Mouse (Mus musculus) forebrain, embryonic 16.5 days (tissue): ENCODE measurements around the gene Gm10337. TPM values are rescaled to one million over a fixed set of nuclear protein-coding genes. Genes with fewer than 3 reads are reported as not detected.

Experiments
- ATAC-seq: fragments of 200-750 bp; cut with Nextera tagmentation; 2 replicates; pipeline ENCODE4 v1.8.0; 2017; ENCODE audit warnings: mild to moderate bottlenecking, moderate library complexity
- H3K27ac ChIP-seq: fragments of 300-500 bp; sonication (generic); 2 replicates; pipeline ENCODE4 v1.5.1; 2014; ENCODE audit warnings: low read length, control low read depth
- H3K27me3 ChIP-seq: fragments of 300-500 bp; sonication (generic); replicated peaks from 2 replicates; pipeline ENCODE4 v1.6.1; 2014; ENCODE audit warnings: low read length; ENCODE audit not compliant: control insufficient read depth, insufficient read depth
- H3K36me3 ChIP-seq: fragments of 300-500 bp; sonication (generic); 2 replicates; pipeline ENCODE4 v1.6.1; 2014; ENCODE audit not compliant: control insufficient read depth, insufficient read depth
- H3K4me1 ChIP-seq: fragments of 300-500 bp; sonication (generic); replicated peaks from 2 replicates; pipeline ENCODE4 v1.6.1; 2014; ENCODE audit warnings: low read length; ENCODE audit not compliant: control insufficient read depth, insufficient read depth
- H3K4me2 ChIP-seq: fragments of 300-500 bp; sonication (generic); 2 replicates; pipeline ENCODE4 v1.6.1; 2014; ENCODE audit warnings: mild to moderate bottlenecking, low read length, control low read depth
- H3K4me3 ChIP-seq: fragments of 300-500 bp; sonication (generic); replicated peaks from 2 replicates; pipeline ENCODE4 v1.5.1; 2014; ENCODE audit warnings: mild to moderate bottlenecking, low read length, control low read depth
- H3K9ac ChIP-seq: fragments of 300-500 bp; sonication (generic); replicated peaks from 2 replicates; pipeline ENCODE4 v1.6.1; 2014; ENCODE audit warnings: low read depth, low read length, control low read depth
- H3K9me3 ChIP-seq: fragments of 300-500 bp; sonication (generic); 2 replicates; pipeline ENCODE4 v1.6.1; 2016; ENCODE audit warnings: low read length; ENCODE audit not compliant: control insufficient read depth
- WGBS: fragments of 180-500 bp; shearing (Covaris S2); extraction: QIAGEN DNeasy Blood & Tissue Kit; methylation state at CpG from one replicate; pipeline ENCODE4 v1.1.7; 2014; 5-methylcytosine and 5-hydroxymethylcytosine counted together
- polyA plus RNA-seq: library from polyadenylated mRNA; unstranded; fragments of >200 nt; fragmentation: Nextera tagmentation; extraction: Ambion mirVana; gene quantifications from 2 replicates; pipeline ENCODE4 v1.2.1, GENCODE M21; 2015

Gene Gm10337
- polyA plus RNA-seq, 1 experiment from 2014 or later = 17.3 TPM

DNA sequence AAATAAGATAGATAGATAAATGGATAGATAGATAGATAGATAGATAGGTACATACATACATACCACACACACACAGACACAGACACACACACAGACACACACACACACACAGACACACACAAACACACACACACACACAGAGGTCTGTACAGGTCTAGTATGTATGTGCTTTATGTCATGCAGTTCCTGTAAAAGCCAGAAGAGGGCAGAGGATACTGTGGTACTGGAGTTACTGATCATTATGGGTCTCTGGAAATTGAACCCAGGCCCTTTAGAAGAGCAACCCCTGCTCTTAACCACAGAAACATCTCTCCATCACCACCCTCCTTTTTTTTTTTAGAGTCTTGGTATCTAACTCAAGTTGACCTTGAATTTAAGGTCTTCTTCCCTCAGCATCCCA, 39.9 kb upstream of the Gm10337 start:
- no peaks in the 10 kb centered on the region for H3K27me3 ChIP-seq
- no peak overlapping the region for H3K4me2 ChIP-seq
- H3K27ac ChIP-seq = no peak overlapping the region
- no peaks in the 10 kb centered on the region for H3K36me3 ChIP-seq
- H3K4me3 ChIP-seq = no peak overlapping the region
- H3K4me1 ChIP-seq = peaks cover 8% of the 10 kb centered on the region
- no peak for ATAC-seq
- H3K9ac ChIP-seq = no peak overlapping the region
- H3K9me3 ChIP-seq = no peaks in the 10 kb centered on the region; the same call in 1 of the 2 replicates

DNA sequence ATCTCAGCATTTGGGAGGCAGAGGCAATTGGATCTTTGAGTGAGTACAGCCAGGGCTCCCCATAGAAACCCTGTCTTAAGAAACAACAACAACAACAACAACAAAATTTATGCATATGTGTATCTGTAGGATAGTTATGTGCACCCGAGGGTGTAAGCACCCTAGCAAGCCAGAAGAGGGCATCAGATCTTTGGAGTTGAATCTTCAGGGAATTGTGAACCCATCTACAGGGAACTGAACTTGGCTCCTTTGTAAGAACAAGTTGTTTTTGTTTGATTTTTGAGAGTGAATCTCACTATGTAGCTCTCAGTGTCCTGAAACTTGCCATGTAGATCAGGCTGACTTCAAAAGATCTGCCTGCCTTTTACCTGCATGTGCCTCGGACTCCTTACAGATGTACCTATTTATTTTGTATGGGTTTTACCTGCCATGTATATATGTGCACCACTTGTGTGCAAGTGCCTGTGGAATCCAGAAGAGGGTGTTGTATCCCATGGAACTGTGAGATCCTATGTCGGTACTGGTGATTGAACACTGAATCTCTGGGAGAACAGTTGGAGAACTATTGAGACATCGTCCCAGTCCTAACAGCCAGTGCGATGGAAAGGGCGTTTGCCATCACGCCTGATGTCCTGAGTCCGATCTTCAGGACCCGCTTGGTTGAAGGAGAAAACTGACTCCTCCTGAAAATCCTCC, 34.7 kb upstream of the Gm10337 start:
- ATAC-seq = no peak
- Histone ChIP-seq H3K4me1 (peaks cover 9% of the 10 kb centered on the region), H3K27ac (no peak overlapping the region), H3K4me2 (no peak overlapping the region), H3K9ac (no peak overlapping the region), H3K36me3 (no peaks in the 10 kb centered on the region), H3K4me3 (no peak overlapping the region), H3K27me3 (no peaks in the 10 kb centered on the region), H3K9me3 (no peaks in the 10 kb centered on the region; the same call in 1 of the 2 replicates)
- WGBS = 95% methylated on average over 9 of the region's 9 CpGs

DNA sequence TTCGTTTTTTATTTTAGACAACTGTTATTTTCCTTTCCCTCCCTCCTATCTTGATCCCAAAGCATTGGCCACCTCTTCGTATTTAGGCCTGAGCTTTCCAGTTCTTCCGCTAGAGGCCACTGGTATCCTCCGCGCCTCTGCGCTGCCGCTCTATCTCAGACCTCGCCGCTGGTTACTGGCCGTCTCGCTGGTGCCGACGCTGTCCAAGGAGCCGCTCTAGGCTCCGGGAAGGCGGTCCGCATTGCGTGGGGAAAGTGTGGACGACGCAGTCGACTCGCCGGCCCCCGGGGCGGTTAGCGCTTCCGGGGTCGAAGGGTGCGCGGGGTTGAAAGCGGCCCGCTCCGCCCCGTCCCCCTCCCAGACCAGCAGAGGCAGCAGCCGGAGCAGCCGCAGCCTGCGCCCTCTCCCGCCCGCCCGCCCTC, 33.3 kb upstream of the Gm10337 start, which contains the start of gene Pcbp2:
Gene Pcbp2 (plus strand): TSS at position 357 of the 422 bp plus-strand sequence.
- ATAC-seq = peak; percentile 99
- peak within 1 kb of the TSS; percentile 82 for H3K4me2 ChIP-seq
- H3K9ac ChIP-seq = peak within 1 kb of the TSS; percentile 85

DNA sequence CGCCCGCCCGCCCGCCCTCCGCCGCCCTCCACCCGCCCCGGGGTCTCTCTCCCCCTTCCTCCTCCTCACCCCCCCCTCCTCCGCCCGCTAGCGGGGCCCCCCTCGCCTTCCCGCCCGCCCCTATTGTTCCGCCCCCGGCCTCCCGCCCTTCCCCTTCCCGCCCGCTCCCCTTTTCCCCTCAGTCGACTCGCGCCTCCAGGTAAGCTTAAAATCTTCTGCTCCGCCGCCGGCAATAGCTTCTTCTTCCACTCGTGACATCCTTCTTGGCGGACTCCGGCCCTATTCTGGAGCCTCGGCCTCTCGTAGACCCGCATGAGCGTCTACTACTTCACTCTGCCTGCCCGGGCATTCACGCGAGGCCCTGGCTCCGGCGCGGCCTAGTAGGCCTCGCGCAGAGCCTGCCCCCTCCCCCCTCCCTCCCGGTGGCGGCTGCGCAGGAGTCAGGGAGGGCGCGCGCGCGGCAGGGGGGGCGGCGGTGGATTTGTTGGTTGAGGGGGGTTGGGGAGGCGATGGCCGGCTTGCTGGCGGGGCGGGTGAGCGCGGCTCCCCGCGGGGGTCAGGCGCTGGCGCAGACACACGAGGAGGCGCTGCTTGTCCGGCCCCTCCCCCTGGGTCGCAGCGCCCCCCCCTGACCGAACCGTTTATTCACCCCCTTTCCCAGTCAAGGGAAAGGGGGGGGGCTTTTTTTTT, 32.8 kb upstream of the Gm10337 start:
- H3K9ac ChIP-seq = peak overlapping the region; percentile 85
- peak overlapping the region; percentile 77 for H3K4me3 ChIP-seq
- under 1% methylated on average over 44 of the region's 67 CpGs for WGBS
- H3K27me3 ChIP-seq = no peaks in the 10 kb centered on the region
- peak overlapping the region; percentile 82 for H3K4me2 ChIP-seq
- peak; percentile 76 for ATAC-seq
- peaks cover 9% of the 10 kb centered on the region for H3K4me1 ChIP-seq
- peaks cover 16% of the 10 kb centered on the region for H3K36me3 ChIP-seq
- no peaks in the 10 kb centered on the region; the same call in 1 of the 2 replicates for H3K9me3 ChIP-seq
- H3K27ac ChIP-seq = peak overlapping the region; percentile 93

More for the DNA sequence above, 33.3 kb upstream of the Gm10337 start, which contains the start of gene Pcbp2:
- Histone ChIP-seq H3K4me3 (peak within 1 kb of the TSS; percentile 77), H3K36me3 (peaks cover 11% of the 10 kb centered on the region), H3K27me3 (no peaks in the 10 kb centered on the region), H3K9me3 (no peaks in the 10 kb centered on the region; the same call in 1 of the 2 replicates), H3K27ac (peak within 1 kb of the TSS; percentile 93), H3K4me1 (peaks cover 9% of the 10 kb centered on the region)
- WGBS = under 1% methylated on average over 36 of the region's 40 CpGs

DNA sequence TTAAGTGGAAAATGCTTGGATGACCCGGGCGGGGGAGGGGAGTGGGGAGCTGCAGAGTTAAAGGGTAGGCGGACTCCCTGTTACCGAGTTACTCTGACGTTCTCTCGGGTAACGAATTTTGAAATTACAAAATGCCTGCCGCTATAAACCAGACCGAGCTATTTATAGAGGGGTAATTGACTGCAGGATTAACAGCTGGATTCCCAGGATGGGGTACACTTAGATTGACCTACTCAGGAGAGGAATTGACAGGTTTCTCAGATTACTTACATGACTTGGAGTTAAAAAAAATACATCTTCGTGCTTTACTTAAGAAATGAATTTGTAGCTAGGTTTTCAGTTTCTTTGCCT, 32.3 kb upstream of the Gm10337 start:
- ATAC-seq = no peak
- no peaks in the 10 kb centered on the region for H3K27me3 ChIP-seq
- H3K9me3 ChIP-seq = no peaks in the 10 kb centered on the region; the same call in 1 of the 2 replicates
- peak overlapping the region; percentile 82 for H3K4me2 ChIP-seq
- H3K36me3 ChIP-seq = peaks cover 18% of the 10 kb centered on the region
- peak overlapping the region; percentile 77 for H3K4me3 ChIP-seq
- peak overlapping the region; percentile 85 for H3K9ac ChIP-seq
- 1% methylated on average over 10 of the region's 10 CpGs for WGBS
- H3K27ac ChIP-seq = peak overlapping the region; percentile 93
- H3K4me1 ChIP-seq = peaks cover 9% of the 10 kb centered on the region

DNA sequence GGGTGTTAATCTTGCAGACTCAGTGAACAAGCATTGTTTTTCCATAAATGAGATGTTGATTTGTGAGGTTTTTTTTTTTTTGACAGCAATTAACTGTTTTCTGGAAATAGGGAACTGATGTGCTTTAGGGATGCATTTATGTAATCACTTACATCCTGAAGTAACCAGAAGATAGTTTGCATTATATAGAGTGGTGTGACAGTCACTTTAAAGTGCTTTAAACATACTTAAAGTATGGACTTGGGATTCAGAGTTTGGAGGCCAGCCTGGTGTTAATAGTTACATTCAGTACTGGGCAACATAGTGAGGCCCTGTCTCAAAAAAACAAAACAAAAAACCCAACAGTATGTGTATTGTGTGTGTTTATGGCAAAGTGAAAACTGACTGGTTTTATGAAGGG, 31.8 kb upstream of the Gm10337 start:
- Histone ChIP-seq H3K4me1 (peaks cover 9% of the 10 kb centered on the region), H3K4me2 (peak overlapping the region; percentile 82), H3K9me3 (no peaks in the 10 kb centered on the region; the same call in 1 of the 2 replicates), H3K4me3 (peak overlapping the region; percentile 18), H3K27me3 (no peaks in the 10 kb centered on the region), H3K9ac (peak overlapping the region; percentile 6; the same call in 1 of the 2 replicates), H3K36me3 (peaks cover 20% of the 10 kb centered on the region), H3K27ac (no peak overlapping the region)
- no peak for ATAC-seq

DNA sequence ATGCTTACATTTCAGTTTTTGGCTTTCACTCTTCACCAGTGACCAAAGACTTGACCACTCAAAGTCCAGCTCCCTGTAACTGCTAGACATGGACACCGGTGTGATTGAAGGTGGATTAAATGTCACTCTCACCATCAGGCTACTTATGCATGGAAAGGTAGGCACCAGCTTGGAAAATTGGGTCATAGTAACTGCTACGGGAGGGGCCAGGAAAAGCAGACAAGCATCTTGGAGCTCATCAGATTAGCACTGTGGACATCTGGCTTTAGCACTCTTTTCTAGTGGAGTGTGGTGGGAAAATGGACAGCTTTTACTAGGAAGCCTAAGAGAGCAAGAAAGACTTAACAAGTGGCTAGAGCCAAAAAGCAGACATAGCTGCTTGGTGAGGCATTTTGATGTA, 30.3 kb upstream of the Gm10337 start:
- H3K4me3 ChIP-seq = no peak overlapping the region
- no peak overlapping the region for H3K9ac ChIP-seq
- peaks cover 9% of the 10 kb centered on the region for H3K4me1 ChIP-seq
- WGBS = 73% methylated on average over 2 of the region's 2 CpGs
- no peaks in the 10 kb centered on the region; the same call in 1 of the 2 replicates for H3K9me3 ChIP-seq
- no peaks in the 10 kb centered on the region for H3K27me3 ChIP-seq
- H3K36me3 ChIP-seq = peaks cover 28% of the 10 kb centered on the region
- ATAC-seq = no peak
- H3K4me2 ChIP-seq = no peak overlapping the region
- H3K27ac ChIP-seq = no peak overlapping the region

DNA sequence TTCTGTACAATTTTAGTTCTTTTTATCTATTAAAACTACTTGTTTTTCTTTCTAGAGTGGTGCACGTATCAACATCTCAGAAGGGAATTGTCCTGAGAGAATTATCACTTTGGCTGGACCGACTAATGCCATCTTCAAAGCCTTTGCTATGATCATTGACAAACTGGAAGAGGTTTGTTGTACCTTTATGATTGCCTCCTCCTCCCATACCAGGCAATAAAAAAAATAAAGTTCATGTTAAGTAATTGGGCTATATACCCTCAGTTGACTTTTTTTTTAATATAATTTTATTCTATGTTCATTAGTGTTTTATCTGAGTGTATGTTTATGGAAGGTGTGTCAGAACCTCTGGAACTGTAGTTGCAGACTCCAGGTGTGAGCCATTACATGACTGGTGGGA, 29.0 kb upstream of the Gm10337 start:
- WGBS = 93% methylated on average over 2 of the region's 2 CpGs
- peaks cover 33% of the 10 kb centered on the region for H3K36me3 ChIP-seq
- no peaks in the 10 kb centered on the region for H3K27me3 ChIP-seq
- no peak overlapping the region for H3K9ac ChIP-seq
- ATAC-seq = no peak
- no peak overlapping the region for H3K27ac ChIP-seq
- peaks cover 9% of the 10 kb centered on the region for H3K4me1 ChIP-seq
- H3K4me3 ChIP-seq = no peak overlapping the region
- no peaks in the 10 kb centered on the region for H3K9me3 ChIP-seq
- H3K4me2 ChIP-seq = no peak overlapping the region

DNA sequence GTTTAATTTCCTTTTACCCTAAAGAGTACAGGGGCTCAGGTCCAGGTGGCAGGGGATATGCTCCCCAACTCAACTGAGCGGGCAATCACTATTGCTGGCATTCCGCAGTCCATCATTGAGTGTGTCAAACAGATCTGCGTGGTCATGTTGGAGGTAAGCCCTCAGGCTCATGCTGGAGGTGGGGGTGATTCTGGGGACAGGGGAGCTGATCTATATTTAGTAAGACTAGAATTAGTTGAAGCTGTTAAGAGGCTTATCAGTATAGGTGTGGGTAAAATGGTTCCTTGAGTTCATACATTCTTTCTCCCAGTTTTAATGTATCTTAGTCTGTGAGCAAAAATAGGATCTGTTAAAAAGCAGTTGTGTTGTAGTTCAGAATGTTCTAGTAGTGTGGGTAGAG, 20.4 kb upstream of the Gm10337 start:
- Histone ChIP-seq H3K4me1 (no peaks in the 10 kb centered on the region), H3K36me3 (peaks cover 34% of the 10 kb centered on the region), H3K4me2 (no peak overlapping the region), H3K9me3 (no peaks in the 10 kb centered on the region), H3K9ac (no peak overlapping the region), H3K4me3 (no peak overlapping the region), H3K27ac (no peak overlapping the region), H3K27me3 (no peaks in the 10 kb centered on the region)
- no peak for ATAC-seq
- 96% methylated on average over 3 of the region's 3 CpGs for WGBS
